Mouse (Mus musculus): ENCODE measurements around the gene Rab35. TPM values are rescaled to one million over a fixed set of nuclear protein-coding genes. Genes with fewer than 3 reads are reported as not detected.
A peak's percentile ranks its signal among the peaks of the same experiment; 100 is the strongest.

Gene Rab35
- 19.1 and 20.1 TPM in 2 replicates for polyA plus RNA-seq (2015; fragmentation: Nextera tagmentation; extraction: Ambion mirVana)

- H3K9ac ChIP-seq: peak within 1 kb of the TSS; percentile 95
- H3K4me1 ChIP-seq (replicated peaks): peaks cover 51% of the 10 kb centered on the region
- peak within 1 kb of the TSS; percentile 72 for H3K4me2 ChIP-seq
- under 1% methylated on average over 77 of the region's 125 CpGs for WGBS
- H3K9me3 ChIP-seq: no peaks in the 10 kb centered on the region
- H3K4me3 ChIP-seq: peak within 1 kb of the TSS; percentile 94
- peak; percentile 91 for ATAC-seq (ENCODE audit: low FRiP score, low read depth)
- peak within 1 kb of the TSS; percentile 93 for H3K27ac ChIP-seq (replicated peaks)
- no peaks in the 10 kb centered on the region for H3K27me3 ChIP-seq
- H3K36me3 ChIP-seq: no peaks in the 10 kb centered on the region
Measured at GRCm38 (mm10) chr5:115631505-115632357, at the start of gene Rab35. Gene Rab35 (plus strand): TSS chr5:115631908.

DNA sequence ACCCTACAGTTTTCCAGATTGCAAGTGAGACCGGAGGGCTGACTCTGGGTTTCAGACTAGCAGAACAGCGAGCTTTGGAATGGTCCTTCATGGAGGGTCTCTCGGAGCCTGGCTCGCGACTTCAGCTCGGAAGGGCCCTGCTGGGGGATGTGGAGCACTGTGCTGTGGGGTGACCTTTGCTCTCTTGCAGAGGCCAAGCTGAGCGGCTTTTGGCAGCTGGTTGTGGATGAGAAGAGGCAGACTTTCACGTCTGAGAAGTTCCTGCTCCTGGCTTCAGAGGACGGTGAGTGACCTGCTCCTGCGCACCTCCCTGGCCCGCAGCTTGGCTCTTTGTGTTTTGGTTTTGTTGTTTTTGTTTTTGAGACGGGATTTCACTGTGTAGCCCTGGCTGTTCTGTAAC, 46.1 kb upstream of the Rab35 start:
- Histone ChIP-seq H3K9ac (no peak overlapping the region), H3K4me1 (replicated peaks) (no peaks in the 10 kb centered on the region), H3K4me2 (no peak overlapping the region), H3K9me3 (no peaks in the 10 kb centered on the region), H3K36me3 (peaks cover 95% of the 10 kb centered on the region), H3K27ac (replicated peaks) (no peak overlapping the region), H3K4me3 (no peak overlapping the region), H3K27me3 (no peaks in the 10 kb centered on the region)
- WGBS: 83% methylated on average over 12 of the region's 12 CpGs
- ATAC-seq (ENCODE audit: low FRiP score, low read depth): no peak

GRCm38 (mm10) chr5:115586166-115586565, 45.5 kb upstream of the Rab35 start:
- peaks cover 92% of the 10 kb centered on the region for H3K36me3 ChIP-seq
- no peak overlapping the region for H3K4me2 ChIP-seq
- H3K27ac ChIP-seq (replicated peaks): no peak overlapping the region
- H3K4me1 ChIP-seq (replicated peaks): no peaks in the 10 kb centered on the region
- no peaks in the 10 kb centered on the region for H3K27me3 ChIP-seq
- H3K9ac ChIP-seq: no peak overlapping the region
- no peak for ATAC-seq (ENCODE audit: low FRiP score, low read depth)
- no peak overlapping the region for H3K4me3 ChIP-seq
- H3K9me3 ChIP-seq: no peaks in the 10 kb centered on the region
- 60% methylated on average over 15 of the region's 15 CpGs for WGBS

DNA sequence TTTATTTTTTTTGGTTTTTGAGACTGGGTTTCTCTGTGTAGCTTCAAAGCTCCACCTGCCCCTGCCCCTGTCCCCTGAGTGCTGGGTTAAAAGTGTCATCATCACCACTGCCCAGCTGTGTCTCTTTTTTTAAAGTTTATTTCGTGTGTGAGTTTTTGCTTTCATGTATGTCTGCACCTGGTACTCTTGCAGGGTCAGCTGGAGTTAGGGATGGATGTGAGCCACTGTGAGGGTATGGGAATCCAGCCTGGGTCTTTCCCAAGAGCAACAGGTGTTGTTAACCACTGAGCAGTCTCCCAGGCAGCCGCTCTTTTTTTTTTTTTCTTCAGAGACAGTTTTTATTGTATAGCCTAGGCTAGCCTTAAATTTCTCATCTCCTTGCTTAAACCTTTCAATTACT, 44.9 kb upstream of the Rab35 start:
- 98% methylated on average over 2 of the region's 2 CpGs for WGBS

GRCm38 (mm10) chr5:115591028-115591427, 40.7 kb upstream of the Rab35 start:
- Histone ChIP-seq H3K4me2 (no peak overlapping the region), H3K27me3 (no peaks in the 10 kb centered on the region), H3K9ac (no peak overlapping the region), H3K9me3 (no peaks in the 10 kb centered on the region), H3K4me1 (replicated peaks) (no peaks in the 10 kb centered on the region), H3K36me3 (peaks cover 84% of the 10 kb centered on the region), H3K27ac (replicated peaks) (no peak overlapping the region), H3K4me3 (no peak overlapping the region)
- 85% methylated on average over 11 of the region's 11 CpGs for WGBS
- ATAC-seq (ENCODE audit: low FRiP score, low read depth): no peak

More for the DNA sequence above, 44.9 kb upstream of the Rab35 start:
- H3K4me1 ChIP-seq (replicated peaks): no peaks in the 10 kb centered on the region
- H3K27ac ChIP-seq (replicated peaks): no peak overlapping the region
- no peak overlapping the region for H3K9ac ChIP-seq
- ATAC-seq (ENCODE audit: low FRiP score, low read depth): no peak
- no peak overlapping the region for H3K4me3 ChIP-seq
- H3K27me3 ChIP-seq: no peaks in the 10 kb centered on the region
- H3K9me3 ChIP-seq: no peaks in the 10 kb centered on the region
- no peak overlapping the region for H3K4me2 ChIP-seq
- peaks cover 86% of the 10 kb centered on the region for H3K36me3 ChIP-seq

GRCm38 (mm10) chr5:115591506-115591905, 40.2 kb upstream of the Rab35 start:
- peaks cover 84% of the 10 kb centered on the region for H3K36me3 ChIP-seq
- 97% methylated on average over 2 of the region's 2 CpGs for WGBS
- no peaks in the 10 kb centered on the region for H3K4me1 ChIP-seq (replicated peaks)
- no peak overlapping the region for H3K4me2 ChIP-seq
- H3K27ac ChIP-seq (replicated peaks): no peak overlapping the region
- no peak for ATAC-seq (ENCODE audit: low FRiP score, low read depth)
- H3K4me3 ChIP-seq: no peak overlapping the region
- H3K9ac ChIP-seq: no peak overlapping the region
- no peaks in the 10 kb centered on the region for H3K9me3 ChIP-seq
- no peaks in the 10 kb centered on the region for H3K27me3 ChIP-seq

GRCm38 (mm10) chr5:115603561-115603960, 28.1 kb upstream of the Rab35 start:
- H3K9ac ChIP-seq: no peak overlapping the region
- no peak overlapping the region for H3K27ac ChIP-seq (replicated peaks)
- no peaks in the 10 kb centered on the region for H3K9me3 ChIP-seq
- ATAC-seq (ENCODE audit: low FRiP score, low read depth): no peak
- H3K4me3 ChIP-seq: no peak overlapping the region
- H3K4me2 ChIP-seq: no peak overlapping the region
- H3K36me3 ChIP-seq: peaks cover 80% of the 10 kb centered on the region
- WGBS: 97% methylated on average over 6 of the region's 6 CpGs
- H3K4me1 ChIP-seq (replicated peaks): no peaks in the 10 kb centered on the region
- no peaks in the 10 kb centered on the region for H3K27me3 ChIP-seq

DNA sequence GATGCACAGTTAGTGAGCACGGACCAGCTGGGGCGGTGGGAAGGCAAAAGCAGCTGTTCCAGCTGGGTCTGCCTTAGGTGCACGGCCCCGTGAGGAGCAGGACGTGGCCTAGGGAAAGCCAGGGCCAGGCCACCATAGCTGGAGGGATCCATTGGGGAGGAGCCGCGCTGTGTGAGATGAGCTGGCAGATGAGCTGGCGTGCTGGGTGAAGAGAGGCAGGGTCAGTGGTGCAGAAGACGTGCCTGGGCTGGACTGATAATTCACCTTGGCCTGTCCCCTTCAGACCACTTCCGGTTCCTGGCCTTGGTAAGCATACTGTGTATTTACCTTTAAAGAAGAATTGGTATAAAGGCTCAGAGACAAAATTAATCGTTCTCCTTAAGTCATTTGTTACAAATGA, 20.1 kb upstream of the Rab35 start:
- H3K9ac ChIP-seq: no peak overlapping the region
- H3K4me1 ChIP-seq (replicated peaks): no peaks in the 10 kb centered on the region
- no peaks in the 10 kb centered on the region for H3K9me3 ChIP-seq
- H3K4me3 ChIP-seq: no peak overlapping the region
- ATAC-seq (ENCODE audit: low FRiP score, low read depth): no peak
- H3K4me2 ChIP-seq: no peak overlapping the region
- H3K27me3 ChIP-seq: no peaks in the 10 kb centered on the region
- peaks cover 96% of the 10 kb centered on the region for H3K36me3 ChIP-seq
- WGBS: 96% methylated on average over 11 of the region's 11 CpGs
- H3K27ac ChIP-seq (replicated peaks): no peak overlapping the region

DNA sequence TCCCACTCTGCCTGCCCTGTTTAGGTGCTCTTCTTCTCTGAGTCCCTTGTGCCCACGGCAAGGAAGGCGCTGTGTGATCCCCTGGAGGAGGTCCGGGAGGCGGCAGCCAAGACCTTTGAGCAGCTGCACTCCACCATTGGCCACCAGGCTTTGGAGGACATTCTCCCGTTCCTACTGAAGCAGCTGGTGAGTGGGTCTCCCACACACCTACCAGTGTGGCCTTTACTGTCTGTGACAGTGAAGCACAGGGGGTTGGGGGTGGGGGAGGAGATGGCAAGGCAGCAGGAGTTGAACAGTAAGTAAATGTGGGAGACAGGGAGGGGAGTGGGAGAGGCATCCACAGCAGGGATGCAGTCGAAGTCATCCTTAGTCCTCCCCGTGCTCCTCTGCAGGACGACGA, 18.4 kb upstream of the Rab35 start:
- H3K4me1 ChIP-seq (replicated peaks): no peaks in the 10 kb centered on the region
- no peak for ATAC-seq (ENCODE audit: low FRiP score, low read depth)

DNA sequence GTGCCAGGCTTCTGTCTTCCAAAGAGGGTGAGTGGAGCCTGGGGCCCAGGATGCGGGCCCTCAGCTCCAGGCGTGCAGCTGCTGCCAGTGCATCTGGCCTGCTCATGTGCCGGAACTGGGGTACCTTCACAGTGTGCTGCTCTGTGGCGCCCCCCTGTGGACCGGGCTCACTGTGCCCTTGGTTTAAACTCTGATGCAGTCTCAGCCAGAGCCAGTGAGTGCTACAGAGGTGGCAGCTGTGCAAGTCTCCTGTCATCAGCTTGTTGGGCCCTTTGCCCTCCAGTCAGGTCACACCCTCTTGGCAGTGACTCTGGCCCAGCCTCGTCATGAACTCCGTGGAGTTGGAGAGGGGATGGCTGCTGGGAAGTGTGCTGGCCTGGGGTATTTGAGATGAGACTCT, 16.8 kb upstream of the Rab35 start:
- no peaks in the 10 kb centered on the region for H3K4me1 ChIP-seq (replicated peaks)
- H3K4me3 ChIP-seq: no peak overlapping the region
- H3K27me3 ChIP-seq: no peaks in the 10 kb centered on the region
- no peak for ATAC-seq (ENCODE audit: low FRiP score, low read depth)
- no peak overlapping the region for H3K9ac ChIP-seq
- no peaks in the 10 kb centered on the region for H3K9me3 ChIP-seq
- peaks cover 96% of the 10 kb centered on the region for H3K36me3 ChIP-seq
- H3K4me2 ChIP-seq: no peak overlapping the region
- H3K27ac ChIP-seq (replicated peaks): no peak overlapping the region
- WGBS: 87% methylated on average over 7 of the region's 7 CpGs

More for the DNA sequence above, 18.4 kb upstream of the Rab35 start:
- 91% methylated on average over 9 of the region's 9 CpGs for WGBS
- H3K9ac ChIP-seq: no peak overlapping the region
- H3K27ac ChIP-seq (replicated peaks): no peak overlapping the region
- no peaks in the 10 kb centered on the region for H3K27me3 ChIP-seq
- no peak overlapping the region for H3K4me2 ChIP-seq
- no peaks in the 10 kb centered on the region for H3K9me3 ChIP-seq
- H3K36me3 ChIP-seq: peaks cover 94% of the 10 kb centered on the region
- no peak overlapping the region for H3K4me3 ChIP-seq

DNA sequence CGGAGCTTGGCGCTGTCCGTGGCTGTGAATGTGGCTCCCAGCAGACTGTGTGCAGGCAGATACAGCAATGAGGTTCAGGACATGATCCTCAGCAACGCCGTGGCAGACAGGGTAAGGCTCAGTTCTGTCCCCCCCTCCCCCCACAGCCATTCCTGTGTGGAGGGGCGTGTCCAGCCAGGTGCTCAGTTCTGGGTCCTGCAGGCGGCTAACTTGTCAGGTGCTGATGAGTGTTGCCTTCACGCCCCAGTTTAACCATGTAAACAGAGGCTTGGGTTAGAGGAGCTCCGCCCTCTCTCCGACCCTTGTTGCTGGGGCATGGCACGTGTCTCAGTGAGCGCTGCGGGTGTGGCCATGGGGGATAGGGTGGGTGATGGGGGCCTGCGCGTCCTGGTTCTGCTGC, 12.0 kb upstream of the Rab35 start:
- no peaks in the 10 kb centered on the region for H3K9me3 ChIP-seq
- no peaks in the 10 kb centered on the region for H3K4me1 ChIP-seq (replicated peaks)
- no peak for ATAC-seq (ENCODE audit: low FRiP score, low read depth)
- no peaks in the 10 kb centered on the region for H3K27me3 ChIP-seq
- no peak overlapping the region for H3K27ac ChIP-seq (replicated peaks)
- 93% methylated on average over 15 of the region's 15 CpGs for WGBS
- H3K36me3 ChIP-seq: peaks cover 68% of the 10 kb centered on the region
- H3K9ac ChIP-seq: no peak overlapping the region
- no peak overlapping the region for H3K4me3 ChIP-seq
- no peak overlapping the region for H3K4me2 ChIP-seq

GRCm38 (mm10) chr5:115622686-115623085, 9.0 kb upstream of the Rab35 start:
- no peaks in the 10 kb centered on the region for H3K9me3 ChIP-seq
- 79% methylated on average over 7 of the region's 7 CpGs for WGBS
- no peak overlapping the region for H3K9ac ChIP-seq
- H3K27me3 ChIP-seq: no peaks in the 10 kb centered on the region
- ATAC-seq (ENCODE audit: low FRiP score, low read depth): no peak
- H3K36me3 ChIP-seq: peaks cover 40% of the 10 kb centered on the region
- no peak overlapping the region for H3K4me2 ChIP-seq
- no peak overlapping the region for H3K4me3 ChIP-seq
- H3K4me1 ChIP-seq (replicated peaks): no peaks in the 10 kb centered on the region
- H3K27ac ChIP-seq (replicated peaks): no peak overlapping the region
